Mouse (Mus musculus): ENCODE data around the gene Megf6. TPM values are rescaled to one million over a fixed set of nuclear protein-coding genes. Genes with fewer than 3 reads are reported as not detected.
A peak's percentile ranks its signal among the peaks of the same experiment; 100 is the strongest.

Megf6 gene
- polyA plus RNA-seq, 1 experiment from 2014 or later, result 23.4 TPM

DNA sequence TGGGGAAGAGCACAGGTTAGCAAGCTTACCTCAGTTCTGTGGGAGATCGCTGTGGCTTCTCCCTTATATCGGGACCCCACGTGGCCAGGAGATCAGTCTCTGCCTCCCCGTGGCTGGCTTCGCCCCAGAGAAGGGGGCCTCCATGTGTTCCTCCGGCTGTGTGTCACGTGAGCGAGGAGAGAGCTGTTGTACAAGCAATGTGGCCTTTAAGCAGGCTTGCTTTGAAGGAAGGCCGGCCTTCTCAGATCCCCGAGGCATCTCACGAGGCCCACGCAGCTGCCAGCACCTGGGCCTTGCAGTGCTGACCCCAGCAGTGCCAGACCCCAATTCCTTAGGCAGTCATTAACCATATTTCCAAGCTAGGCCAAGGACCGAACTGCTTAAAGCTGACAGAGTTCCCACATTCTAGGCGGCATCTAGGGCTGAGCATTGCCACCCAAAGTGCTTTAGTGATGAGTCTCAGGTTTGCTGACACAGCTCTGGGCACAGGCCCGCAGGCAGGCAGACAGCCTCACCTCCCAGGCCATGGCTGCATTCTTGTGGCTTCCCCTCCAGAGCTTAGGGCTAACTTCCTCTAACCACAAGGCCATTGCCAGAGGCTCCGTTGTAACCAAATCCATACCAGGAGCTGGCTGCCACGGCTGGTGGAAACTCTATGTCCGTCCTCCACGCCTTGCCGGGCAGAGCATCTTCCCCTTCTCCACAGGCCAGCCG, 77.7 kb downstream of the Megf6 start:
- H3K27me3 ChIP-seq (ENCODE audit: control insufficient read depth, insufficient read depth, low read depth, low read length), result no peaks in the 10 kb centered on the region
- H3K9ac ChIP-seq (ENCODE audit: low read length), result no peak overlapping the region
- H3K36me3 ChIP-seq (ENCODE audit: control insufficient read depth, insufficient read depth, low read length), result no peaks in the 10 kb centered on the region
- no peak overlapping the region for H3K27ac ChIP-seq (ENCODE audit: low read length)
- H3K4me3 ChIP-seq (ENCODE audit: low read length), result no peak overlapping the region
- H3K4me2 ChIP-seq (ENCODE audit: low read depth, low read length), result no peak overlapping the region
- peaks cover 6% of the 10 kb centered on the region for H3K4me1 ChIP-seq (replicated peaks; ENCODE audit: control insufficient read depth, insufficient read depth, low read length)
- no peaks in the 10 kb centered on the region for H3K9me3 ChIP-seq (ENCODE audit: control insufficient read depth, low read length)
- ATAC-seq (ENCODE audit: low read depth), result no peak
- 63% methylated on average over 21 of the region's 21 CpGs for WGBS

- ATAC-seq (ENCODE audit: low read depth), result no peak
- no peak overlapping the region for H3K4me3 ChIP-seq (ENCODE audit: low read length)
- H3K9ac ChIP-seq (ENCODE audit: low read length), result no peak overlapping the region
- no peaks in the 10 kb centered on the region for H3K27me3 ChIP-seq (ENCODE audit: control insufficient read depth, insufficient read depth, low read depth, low read length)
- peaks cover 6% of the 10 kb centered on the region for H3K4me1 ChIP-seq (replicated peaks; ENCODE audit: control insufficient read depth, insufficient read depth, low read length)
- no peak overlapping the region for H3K4me2 ChIP-seq (ENCODE audit: low read depth, low read length)
- no peaks in the 10 kb centered on the region for H3K36me3 ChIP-seq (ENCODE audit: control insufficient read depth, insufficient read depth, low read length)
- no peaks in the 10 kb centered on the region for H3K9me3 ChIP-seq (ENCODE audit: control insufficient read depth, low read length)
- WGBS, result 64% methylated on average over 8 of the region's 8 CpGs
- H3K27ac ChIP-seq (ENCODE audit: low read length), result no peak overlapping the region
Observed at GRCm38 (mm10) chr4:154249316-154249715, 78.8 kb downstream of the Megf6 start.

- Histone ChIP-seq H3K27me3 (ENCODE audit: control insufficient read depth, insufficient read depth, low read depth, low read length) (no peaks in the 10 kb centered on the region), H3K4me3 (ENCODE audit: low read length) (no peak overlapping the region), H3K4me1 (replicated peaks; ENCODE audit: control insufficient read depth, insufficient read depth, low read length) (no peaks in the 10 kb centered on the region; the same call in 1 of the 2 replicates), H3K4me2 (ENCODE audit: low read depth, low read length) (no peak overlapping the region), H3K27ac (ENCODE audit: low read length) (no peak overlapping the region), H3K9me3 (ENCODE audit: control insufficient read depth, low read length) (no peaks in the 10 kb centered on the region), H3K9ac (ENCODE audit: low read length) (no peak overlapping the region), H3K36me3 (ENCODE audit: control insufficient read depth, insufficient read depth, low read length) (no peaks in the 10 kb centered on the region)
- WGBS, result 86% methylated on average over 20 of the region's 20 CpGs
- ATAC-seq (ENCODE audit: low read depth), result no peak
Observed at GRCm38 (mm10) chr4:154252537-154253255, 82.2 kb downstream of the Megf6 start.

DNA sequence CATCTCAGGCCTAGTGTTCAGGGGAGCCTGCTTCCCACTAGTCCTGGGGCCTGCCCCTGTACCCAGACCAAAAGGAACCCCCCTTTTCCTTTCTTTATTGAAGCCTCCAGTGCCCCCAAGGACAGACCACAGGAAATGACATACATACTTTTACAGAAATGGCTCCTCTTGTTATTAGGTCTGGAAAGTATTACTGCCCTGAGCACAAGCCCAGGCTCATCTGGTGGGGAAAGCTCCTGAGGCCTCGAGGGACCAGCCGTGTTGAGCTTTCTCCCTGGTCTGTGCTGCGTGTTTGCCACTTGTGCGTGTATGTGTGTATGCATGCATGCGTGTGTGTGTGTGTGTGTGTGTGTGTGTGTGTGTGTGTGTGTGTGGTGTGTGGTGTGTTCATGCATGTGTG, 90.2 kb downstream of the Megf6 start:
- no peak overlapping the region for H3K4me3 ChIP-seq (ENCODE audit: low read length)
- H3K9ac ChIP-seq (ENCODE audit: low read length), result no peak overlapping the region
- H3K4me1 ChIP-seq (replicated peaks; ENCODE audit: control insufficient read depth, insufficient read depth, low read length), result no peaks in the 10 kb centered on the region
- H3K36me3 ChIP-seq (ENCODE audit: control insufficient read depth, insufficient read depth, low read length), result no peaks in the 10 kb centered on the region
- 89% methylated on average over 5 of the region's 5 CpGs for WGBS
- H3K27ac ChIP-seq (ENCODE audit: low read length), result no peak overlapping the region
- no peak overlapping the region for H3K4me2 ChIP-seq (ENCODE audit: low read depth, low read length)
- H3K9me3 ChIP-seq (ENCODE audit: control insufficient read depth, low read length), result no peaks in the 10 kb centered on the region
- no peaks in the 10 kb centered on the region for H3K27me3 ChIP-seq (ENCODE audit: control insufficient read depth, insufficient read depth, low read depth, low read length)
- ATAC-seq (ENCODE audit: low read depth), result no peak

GRCm38 (mm10) chr4:154262071-154262470, 91.5 kb downstream of the Megf6 start:
- H3K4me2 ChIP-seq (ENCODE audit: low read depth, low read length), result no peak overlapping the region
- no peaks in the 10 kb centered on the region for H3K4me1 ChIP-seq (replicated peaks; ENCODE audit: control insufficient read depth, insufficient read depth, low read length)
- no peak for ATAC-seq (ENCODE audit: low read depth)
- WGBS, result 25% methylated on average over 4 of the region's 4 CpGs
- H3K9me3 ChIP-seq (ENCODE audit: control insufficient read depth, low read length), result no peaks in the 10 kb centered on the region
- no peaks in the 10 kb centered on the region for H3K36me3 ChIP-seq (ENCODE audit: control insufficient read depth, insufficient read depth, low read length)
- H3K9ac ChIP-seq (ENCODE audit: low read length), result no peak overlapping the region
- no peak overlapping the region for H3K4me3 ChIP-seq (ENCODE audit: low read length)
- no peaks in the 10 kb centered on the region for H3K27me3 ChIP-seq (ENCODE audit: control insufficient read depth, insufficient read depth, low read depth, low read length)
- H3K27ac ChIP-seq (ENCODE audit: low read length), result no peak overlapping the region

DNA sequence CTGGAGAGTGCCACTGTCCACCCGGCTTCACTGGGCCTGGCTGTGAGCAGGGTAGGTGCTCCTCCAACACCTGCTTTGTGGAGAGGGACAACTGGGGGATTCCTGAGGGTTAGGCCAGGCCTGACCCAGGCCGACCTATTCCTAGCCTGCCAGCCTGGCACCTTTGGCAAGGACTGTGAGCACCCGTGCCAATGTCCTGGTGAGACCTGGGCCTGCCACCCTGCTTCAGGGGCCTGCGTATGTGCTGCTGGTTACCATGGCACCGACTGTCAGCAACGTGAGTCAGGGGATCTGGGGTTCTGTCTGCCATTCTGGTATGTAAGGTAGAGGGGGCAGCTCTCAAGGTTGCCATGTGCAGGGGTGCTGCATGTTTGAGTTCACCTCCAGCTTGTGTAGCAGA, 97.0 kb downstream of the Megf6 start:
- H3K4me1 ChIP-seq (replicated peaks; ENCODE audit: control insufficient read depth, insufficient read depth, low read length), result peaks cover 6% of the 10 kb centered on the region; the same call in 1 of the 2 replicates
- no peaks in the 10 kb centered on the region for H3K36me3 ChIP-seq (ENCODE audit: control insufficient read depth, insufficient read depth, low read length)
- no peak overlapping the region for H3K4me3 ChIP-seq (ENCODE audit: low read length)
- no peak for ATAC-seq (ENCODE audit: low read depth)
- WGBS, result 86% methylated on average over 6 of the region's 6 CpGs
- no peaks in the 10 kb centered on the region for H3K9me3 ChIP-seq (ENCODE audit: control insufficient read depth, low read length)
- H3K9ac ChIP-seq (ENCODE audit: low read length), result no peak overlapping the region
- H3K27me3 ChIP-seq (ENCODE audit: control insufficient read depth, insufficient read depth, low read depth, low read length), result no peaks in the 10 kb centered on the region
- no peak overlapping the region for H3K4me2 ChIP-seq (ENCODE audit: low read depth, low read length)
- H3K27ac ChIP-seq (ENCODE audit: low read length), result no peak overlapping the region

DNA sequence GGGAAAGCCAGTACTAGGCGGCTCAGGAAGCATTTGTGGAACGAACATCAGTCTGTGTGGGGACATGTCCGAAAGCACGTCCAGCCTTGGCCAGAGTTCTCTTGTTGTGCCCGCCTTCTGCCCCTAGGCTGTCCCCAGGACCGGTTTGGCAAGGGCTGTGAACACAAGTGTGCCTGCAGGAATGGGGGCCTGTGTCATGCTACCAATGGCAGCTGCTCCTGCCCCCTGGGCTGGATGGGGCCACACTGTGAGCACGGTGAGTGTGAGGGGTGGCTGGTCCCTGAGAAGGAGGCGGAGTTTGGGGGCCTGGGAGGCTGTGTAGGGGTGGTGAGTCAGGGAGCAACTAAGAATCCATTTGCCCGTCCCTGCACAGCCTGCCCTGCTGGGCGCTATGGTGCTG, 99.0 kb downstream of the Megf6 start:
- H3K4me2 ChIP-seq (ENCODE audit: low read depth, low read length), result peak overlapping the region; percentile 49
- ATAC-seq (ENCODE audit: low read depth), result peak; percentile 91
- WGBS, result 35% methylated on average over 10 of the region's 10 CpGs

DNA sequence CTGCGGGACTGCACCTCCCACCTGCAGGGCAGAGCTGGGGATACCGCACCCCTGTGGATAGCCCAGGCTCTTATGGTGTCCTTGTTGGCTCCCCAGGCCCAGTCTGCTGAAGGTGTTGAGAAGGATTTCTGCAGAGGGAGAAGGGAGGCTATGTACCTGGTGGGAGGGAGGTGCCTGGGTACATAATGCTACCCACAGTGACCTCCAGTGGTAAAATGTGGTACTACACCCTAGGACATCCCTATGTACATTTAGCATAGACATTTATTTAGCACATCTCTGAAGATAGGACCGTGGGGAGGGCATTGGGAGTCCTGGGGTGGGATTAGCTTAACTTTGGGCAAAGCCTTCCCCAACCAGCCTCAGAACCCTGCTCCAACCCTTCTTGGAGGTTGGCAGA, 102.5 kb downstream of the Megf6 start:
- Histone ChIP-seq H3K9ac (ENCODE audit: low read length) (no peak overlapping the region), H3K27ac (ENCODE audit: low read length) (no peak overlapping the region), H3K9me3 (ENCODE audit: control insufficient read depth, low read length) (no peaks in the 10 kb centered on the region), H3K36me3 (ENCODE audit: control insufficient read depth, insufficient read depth, low read length) (no peaks in the 10 kb centered on the region; the same call in 1 of the 2 replicates), H3K4me2 (ENCODE audit: low read depth, low read length) (no peak overlapping the region), H3K4me3 (ENCODE audit: low read length) (no peak overlapping the region), H3K4me1 (replicated peaks; ENCODE audit: control insufficient read depth, insufficient read depth, low read length) (peaks cover 6% of the 10 kb centered on the region; the same call in 1 of the 2 replicates), H3K27me3 (ENCODE audit: control insufficient read depth, insufficient read depth, low read depth, low read length) (no peaks in the 10 kb centered on the region)
- ATAC-seq (ENCODE audit: low read depth), result no peak
- WGBS, result 44% methylated on average over 3 of the region's 3 CpGs

More for the DNA sequence above, 99.0 kb downstream of the Megf6 start:
- H3K4me1 ChIP-seq (replicated peaks; ENCODE audit: control insufficient read depth, insufficient read depth, low read length), result peaks cover 6% of the 10 kb centered on the region; the same call in 1 of the 2 replicates
- H3K36me3 ChIP-seq (ENCODE audit: control insufficient read depth, insufficient read depth, low read length), result no peaks in the 10 kb centered on the region
- peak overlapping the region; percentile 54 for H3K9ac ChIP-seq (ENCODE audit: low read length)
- no peaks in the 10 kb centered on the region for H3K27me3 ChIP-seq (ENCODE audit: control insufficient read depth, insufficient read depth, low read depth, low read length)
- no peaks in the 10 kb centered on the region for H3K9me3 ChIP-seq (ENCODE audit: control insufficient read depth, low read length)
- H3K27ac ChIP-seq (ENCODE audit: low read length), result peak overlapping the region; percentile 86
- H3K4me3 ChIP-seq (ENCODE audit: low read length), result peak overlapping the region; percentile 9

- H3K27ac ChIP-seq (ENCODE audit: low read length), result no peak overlapping the region
- no peak overlapping the region for H3K4me3 ChIP-seq (ENCODE audit: low read length)
- ATAC-seq (ENCODE audit: low read depth), result no peak
- no peaks in the 10 kb centered on the region for H3K27me3 ChIP-seq (ENCODE audit: control insufficient read depth, insufficient read depth, low read depth, low read length)
- no peak overlapping the region for H3K4me2 ChIP-seq (ENCODE audit: low read depth, low read length)
- H3K4me1 ChIP-seq (replicated peaks; ENCODE audit: control insufficient read depth, insufficient read depth, low read length), result no peaks in the 10 kb centered on the region
- H3K9ac ChIP-seq (ENCODE audit: low read length), result no peak overlapping the region
- no peaks in the 10 kb centered on the region for H3K9me3 ChIP-seq (ENCODE audit: control insufficient read depth, low read length)
- 63% methylated on average over 9 of the region's 9 CpGs for WGBS
- no peaks in the 10 kb centered on the region; the same call in 1 of the 2 replicates for H3K36me3 ChIP-seq (ENCODE audit: control insufficient read depth, insufficient read depth, low read length)
Observed at GRCm38 (mm10) chr4:154279481-154279880, 109.0 kb downstream of the Megf6 start.
